Mouse (Mus musculus): ENCODE results near the gene Gm3512.
"Not testable (repeated sequence)": the region's sequence is repeated elsewhere in the genome, so short reads cannot be mapped to it uniquely, and the experiment has no call there.

The Gm3512 gene

DNA sequence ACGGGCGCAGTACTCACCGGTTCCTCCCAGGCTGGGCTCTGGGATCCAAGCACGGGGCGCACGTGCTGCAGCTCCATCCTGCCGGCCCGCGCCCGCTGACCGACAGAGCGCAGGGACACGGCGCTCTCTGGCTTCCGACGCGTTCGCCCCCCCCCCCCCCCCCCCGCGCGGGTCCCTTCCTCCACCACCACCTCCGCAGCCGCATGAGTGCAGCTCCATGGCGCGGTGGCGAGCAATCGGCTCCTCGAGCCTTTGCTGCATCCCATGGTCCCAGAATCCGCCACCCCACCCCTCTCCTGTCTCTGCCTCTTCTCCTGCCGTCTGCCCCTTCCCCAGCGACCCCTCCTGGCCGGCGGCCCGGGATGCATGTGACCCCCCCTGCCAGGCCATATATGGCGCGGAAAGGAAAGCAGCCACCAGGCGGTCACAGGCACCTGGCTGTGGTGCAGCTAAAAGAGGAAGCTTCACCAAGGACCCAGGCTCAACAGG is at the start of gene Gm3512:
Gene Gm3512 (minus strand): TSS at position 51 of the 489 bp plus-strand sequence.
- DNase-seq = not testable (repeated sequence)

DNA sequence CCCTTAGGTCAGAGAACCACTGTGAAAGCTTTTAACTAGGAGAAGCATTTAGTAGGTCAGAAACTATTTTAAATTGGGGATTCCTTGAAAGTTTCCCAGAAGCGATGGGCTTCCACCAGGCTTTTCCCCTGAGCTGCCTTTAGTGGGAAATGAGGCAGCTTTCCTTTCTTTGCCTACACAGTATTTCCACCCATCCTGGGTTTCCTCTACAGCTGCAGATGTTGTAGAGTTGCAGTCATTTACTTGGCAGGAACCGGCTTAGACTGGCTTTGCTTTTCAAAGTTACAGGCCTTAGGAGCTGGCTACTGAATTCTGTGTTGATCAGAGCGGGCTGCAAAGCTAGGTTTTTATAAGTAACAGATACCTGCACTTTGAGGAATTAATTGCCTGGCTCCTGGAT is 25.7 kb upstream of the Gm3512 start:
- peak; percentile 3 for DNase-seq

DNA sequence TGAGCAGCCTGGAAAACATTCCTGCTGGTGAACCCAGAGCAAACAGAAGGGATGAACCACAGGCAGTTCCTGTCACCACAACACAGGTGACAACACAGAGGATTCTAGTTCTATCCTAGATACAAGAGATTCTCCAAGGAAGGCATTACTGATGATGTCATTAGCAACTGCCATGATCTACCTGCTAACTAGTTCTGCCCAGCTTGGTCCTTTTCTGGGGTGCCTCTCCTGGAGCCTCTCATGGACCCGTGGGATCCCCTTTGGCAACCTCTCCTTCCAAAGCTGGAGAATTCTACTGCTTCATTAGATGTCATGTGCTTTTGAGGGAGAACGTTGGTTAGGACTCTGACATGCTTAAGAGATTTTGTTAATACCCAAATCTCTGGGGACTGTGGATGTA is 20.1 kb upstream of the Gm3512 start, which contains the start of gene Gm16434:
Gene Gm16434 (minus strand): TSS at position 101 of the 400 bp plus-strand sequence.
- not testable (repeated sequence) for DNase-seq

GRCm38 (mm10) chr14:7125312-7125711 is 49.0 kb downstream of the Gm3512 start, which contains the start of gene Gm6676:
Gene Gm6676 (minus strand): TSS chr14:7125412.
- DNase-seq = not testable (repeated sequence)

- not testable (repeated sequence) for DNase-seq
Measured at GRCm38 (mm10) chr14:7105124-7105802, 69.1 kb downstream of the Gm3512 start.

Measured in kidney, adult 11 months (tissue).